Mouse (Mus musculus) NIH3T3 (cell line): ENCODE measurements around the gene Prap1.
A peak's percentile ranks its signal among the peaks of the same experiment; 100 is the strongest.

Experiments
- DNase-seq: peaks from one replicate; pipeline ENCODE4 v3.0.0-alpha.2; 2012; ENCODE audit warnings: low read depth

Prap1 gene

DNA sequence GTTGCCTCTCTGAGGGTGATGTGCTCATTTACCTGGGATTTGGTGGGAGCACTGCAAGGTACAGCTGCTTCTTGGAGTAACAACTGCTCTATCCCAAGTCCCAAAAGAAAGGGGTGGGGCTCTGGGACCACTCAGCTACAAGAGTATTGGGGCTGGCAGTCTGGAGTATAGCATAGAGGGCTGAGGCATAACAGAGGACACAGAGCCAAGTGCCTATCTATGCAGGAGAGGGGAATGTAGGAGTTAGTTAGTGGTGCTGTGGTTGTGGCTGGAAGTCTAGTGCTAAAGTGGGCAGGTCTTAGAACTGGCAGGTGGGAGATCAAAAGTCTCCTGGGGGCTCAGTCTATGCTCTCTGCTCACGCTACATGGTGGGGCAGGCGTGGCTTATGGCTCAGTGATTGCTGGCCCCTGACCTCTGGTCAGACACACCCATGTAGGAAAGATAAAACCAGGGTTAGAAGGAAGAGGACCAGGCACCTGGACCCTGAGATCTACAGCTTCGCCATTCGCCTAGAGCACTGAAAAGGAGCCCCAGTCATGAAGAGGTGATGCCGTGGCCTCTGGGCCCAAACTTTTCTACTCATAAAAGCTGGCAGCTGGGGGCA lies at the start of gene Prap1:
TSS of gene Prap1 (plus strand) at position 472 of the 605 bp plus-strand sequence.
- DNase-seq, result no peak

DNA sequence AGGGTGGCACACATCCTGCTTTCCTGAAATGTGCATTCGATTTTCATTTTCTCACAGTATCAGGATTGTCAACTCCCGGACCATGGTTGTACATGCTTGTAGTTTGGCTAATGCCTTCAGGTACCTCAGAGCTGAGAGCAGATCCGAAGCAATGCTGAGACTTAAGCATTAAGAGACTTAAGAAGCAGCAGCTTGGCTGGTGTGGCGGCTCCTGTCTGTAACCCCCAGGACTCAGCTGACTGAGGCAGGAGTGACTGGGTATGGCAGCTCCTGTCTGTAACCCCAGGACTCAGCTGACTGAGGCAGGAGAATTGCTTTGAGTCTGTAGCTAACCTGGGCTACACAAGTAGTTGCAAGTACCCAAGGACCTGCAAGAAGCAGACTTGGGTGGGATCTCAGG lies 47.6 kb upstream of the Prap1 start:
- DNase-seq, result no peak

DNA sequence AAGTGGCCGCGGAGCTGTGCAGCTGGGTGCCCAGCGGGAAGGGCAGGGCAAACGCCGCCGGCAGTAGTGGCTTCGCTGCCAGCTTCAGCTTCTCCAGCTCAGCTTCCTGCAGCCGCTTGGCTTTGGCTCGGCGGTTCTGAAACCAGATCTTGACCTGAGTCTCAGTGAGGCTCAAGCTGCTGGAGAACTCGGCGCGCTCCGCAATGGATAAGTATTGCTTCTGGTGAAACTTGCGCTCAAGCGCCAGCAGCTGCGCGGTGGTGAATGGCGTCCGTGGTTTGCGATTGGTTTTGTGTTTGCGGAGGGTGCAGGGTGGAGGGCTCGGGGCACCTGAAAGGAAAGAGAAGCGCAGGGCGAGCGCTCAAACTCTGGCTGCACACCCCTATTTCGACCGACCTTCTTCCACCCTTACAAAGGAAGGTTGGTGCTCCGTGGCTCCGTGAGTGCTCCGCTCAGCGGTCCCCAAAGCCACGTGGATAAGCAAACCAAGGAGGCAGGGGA lies 45.3 kb upstream of the Prap1 start:
- DNase-seq, result peak; percentile 15

DNA sequence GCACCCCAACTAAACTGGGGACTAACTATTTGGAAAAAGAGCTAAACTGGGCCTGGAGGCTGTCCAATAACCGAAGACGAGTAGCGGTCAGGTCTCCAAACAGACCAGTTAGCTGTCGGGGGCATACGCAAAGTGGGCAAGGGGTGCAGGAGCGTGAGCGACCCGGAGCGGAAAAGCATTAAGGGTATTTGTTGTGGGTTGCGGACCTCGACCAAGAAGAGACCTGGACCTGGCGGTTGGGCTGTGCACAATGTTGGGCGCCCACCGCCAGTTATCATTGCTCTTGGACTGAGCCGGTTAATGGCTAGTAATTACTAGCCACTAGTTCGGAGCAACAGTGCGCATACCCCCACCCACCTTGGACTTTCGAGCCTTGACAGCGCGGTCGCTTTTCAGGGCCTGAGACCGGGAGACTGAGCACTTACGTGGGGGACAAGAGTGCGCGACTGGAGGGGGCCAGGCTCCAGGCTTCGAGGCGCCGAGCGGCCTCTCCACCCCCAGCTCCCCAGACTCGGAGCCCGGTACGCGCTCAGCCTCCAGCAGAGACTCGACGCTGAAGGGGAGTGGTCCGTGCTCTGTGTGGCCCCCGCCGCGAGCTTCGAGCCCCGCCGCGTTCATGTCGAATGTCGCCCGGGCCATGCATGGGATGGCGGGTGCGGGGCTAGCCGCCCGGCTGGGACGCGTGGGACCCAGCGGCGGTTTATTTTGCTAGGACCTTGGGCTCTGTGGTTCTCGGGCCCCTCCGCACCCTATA lies 44.7 kb upstream of the Prap1 start, which contains the start of gene Msx3:
TSS of gene Msx3 (minus strand) at position 729 of the 754 bp plus-strand sequence.
- DNase-seq, result no peak

DNA sequence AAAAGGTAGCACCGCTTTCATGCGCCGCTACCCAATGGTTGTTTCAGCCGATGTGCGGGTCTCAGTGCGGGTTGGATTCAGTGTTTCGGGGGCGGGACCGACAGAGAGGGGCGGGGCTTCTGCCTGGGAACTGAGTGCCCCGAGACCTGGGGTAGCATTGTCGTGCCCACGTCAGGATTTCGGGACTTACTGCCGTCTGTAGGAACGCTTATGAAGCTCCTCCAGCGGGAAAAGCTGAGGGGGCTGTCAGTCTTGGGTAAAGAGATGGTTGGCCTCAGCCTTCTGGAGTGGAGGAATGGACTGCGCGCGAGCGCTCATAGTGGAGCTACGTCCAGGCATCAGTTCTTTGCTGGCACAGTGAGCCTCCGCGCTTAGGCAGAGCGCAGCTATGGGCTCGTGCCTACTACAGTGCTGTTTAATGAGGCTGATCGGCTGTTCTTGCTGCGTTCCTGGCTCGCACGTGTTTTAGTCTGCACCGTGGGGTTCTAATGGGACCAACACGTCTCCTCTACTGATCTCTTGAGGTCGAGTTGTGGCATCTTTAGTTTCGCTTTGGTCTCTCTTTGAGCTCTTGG lies 44.0 kb upstream of the Prap1 start:
- DNase-seq, result no peak

DNA sequence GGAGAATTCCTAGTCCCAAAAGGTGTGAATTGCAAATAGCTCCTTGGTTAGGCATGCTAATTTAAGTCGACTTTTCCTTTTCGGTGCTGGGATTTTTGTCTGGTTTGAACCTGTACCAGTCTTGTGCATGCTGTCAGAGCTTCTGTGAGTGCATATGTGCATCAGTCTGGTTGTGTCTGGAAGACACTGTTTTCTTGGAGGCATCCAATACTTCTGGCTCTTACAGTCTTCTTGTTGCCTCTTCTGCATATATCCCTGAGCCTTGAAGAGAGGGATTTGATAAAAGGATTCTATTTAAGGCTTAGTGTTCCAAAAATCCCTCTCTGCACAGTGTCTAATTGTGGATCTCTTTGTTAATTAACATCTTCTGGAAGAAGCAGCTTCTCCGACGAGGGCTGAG lies 39.1 kb upstream of the Prap1 start:
- no peak for DNase-seq

DNA sequence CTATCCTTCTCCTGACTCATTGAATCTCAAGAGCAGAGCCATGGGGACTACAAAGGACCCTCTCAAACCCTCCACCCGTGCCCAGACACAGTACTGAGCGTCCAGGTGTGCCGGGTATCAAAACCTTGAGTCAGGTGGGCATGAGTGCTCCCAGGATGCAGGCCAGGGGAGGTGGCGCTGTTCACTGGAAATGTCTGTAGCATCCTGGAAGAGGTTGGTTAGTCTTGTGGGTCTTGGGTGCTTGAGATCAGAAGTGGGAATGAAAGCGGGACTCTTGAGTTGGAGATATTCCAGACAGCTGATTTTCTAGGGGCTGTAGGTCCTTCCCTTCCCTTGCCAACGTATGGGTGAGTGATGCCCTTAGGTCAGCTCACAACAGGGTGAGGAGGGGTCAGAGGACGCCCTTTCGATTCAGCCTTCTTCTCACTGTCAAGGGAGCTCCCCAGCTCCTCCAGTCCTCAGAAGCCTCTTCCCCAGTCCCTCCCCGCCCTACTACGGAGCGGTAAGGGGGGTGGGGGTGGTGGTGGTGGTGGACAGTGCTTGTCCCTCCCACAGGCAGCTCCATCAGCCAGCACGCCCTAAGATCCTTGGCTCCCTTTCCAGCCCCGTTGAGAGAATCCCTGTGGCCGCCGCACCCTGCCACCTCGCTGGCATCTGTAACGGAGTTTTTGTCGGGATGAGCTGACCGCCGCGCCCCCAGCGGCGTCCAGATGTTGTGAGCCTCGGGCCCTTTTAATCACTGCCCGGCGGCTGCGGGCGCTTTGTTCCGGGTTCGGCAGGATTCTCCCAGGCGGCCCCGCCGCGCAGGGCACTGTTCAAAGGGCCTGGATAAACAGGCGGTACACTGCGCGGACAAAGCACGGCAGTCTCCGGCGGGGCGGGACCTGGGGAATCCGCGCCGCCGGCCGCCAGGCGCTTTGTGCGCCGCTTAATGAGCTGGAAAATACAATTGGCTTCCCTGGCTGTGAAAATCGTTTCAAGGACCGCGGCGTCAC lies 35.5 kb upstream of the Prap1 start:
- DNase-seq, result peak; percentile 10

DNA sequence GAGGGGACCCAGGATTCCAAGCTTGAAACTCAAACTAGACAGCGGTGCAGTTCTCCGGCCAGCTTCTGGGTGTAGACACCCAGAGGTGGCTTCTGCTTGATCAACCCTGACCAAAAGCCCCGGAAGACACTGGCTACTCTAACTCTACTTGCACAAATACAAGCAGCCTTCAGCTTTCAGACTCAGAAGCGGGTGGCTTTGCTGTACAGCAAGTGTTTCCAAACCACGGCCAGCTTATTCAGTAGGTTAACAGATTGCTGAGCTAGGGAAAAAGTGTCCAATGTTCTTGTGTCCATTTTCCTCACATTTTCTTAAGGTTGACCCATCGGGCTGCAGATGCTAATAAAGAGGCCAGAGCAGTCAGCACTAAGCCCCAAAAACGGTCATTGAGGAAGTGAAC lies 34.7 kb upstream of the Prap1 start:
- no peak for DNase-seq

DNA sequence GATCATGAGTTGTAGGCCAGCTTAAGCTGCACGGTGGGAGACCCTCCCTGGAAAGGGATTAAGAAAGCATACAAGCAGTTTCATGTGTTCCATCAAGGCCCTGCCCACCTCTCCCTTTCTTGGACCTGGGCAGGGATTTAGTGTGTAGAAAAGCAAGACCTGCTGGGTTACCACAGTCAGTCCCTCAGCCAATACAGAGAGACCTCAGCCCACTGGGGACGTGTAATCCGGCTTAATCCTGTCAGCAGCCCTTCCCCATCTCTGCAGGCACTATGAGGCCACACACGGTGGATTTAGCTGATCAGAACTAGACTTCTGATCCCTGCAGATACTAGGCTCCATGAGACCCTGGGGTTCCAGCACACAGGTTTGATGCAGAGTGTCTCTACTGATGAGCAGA lies 33.6 kb upstream of the Prap1 start:
- DNase-seq, result no peak

DNA sequence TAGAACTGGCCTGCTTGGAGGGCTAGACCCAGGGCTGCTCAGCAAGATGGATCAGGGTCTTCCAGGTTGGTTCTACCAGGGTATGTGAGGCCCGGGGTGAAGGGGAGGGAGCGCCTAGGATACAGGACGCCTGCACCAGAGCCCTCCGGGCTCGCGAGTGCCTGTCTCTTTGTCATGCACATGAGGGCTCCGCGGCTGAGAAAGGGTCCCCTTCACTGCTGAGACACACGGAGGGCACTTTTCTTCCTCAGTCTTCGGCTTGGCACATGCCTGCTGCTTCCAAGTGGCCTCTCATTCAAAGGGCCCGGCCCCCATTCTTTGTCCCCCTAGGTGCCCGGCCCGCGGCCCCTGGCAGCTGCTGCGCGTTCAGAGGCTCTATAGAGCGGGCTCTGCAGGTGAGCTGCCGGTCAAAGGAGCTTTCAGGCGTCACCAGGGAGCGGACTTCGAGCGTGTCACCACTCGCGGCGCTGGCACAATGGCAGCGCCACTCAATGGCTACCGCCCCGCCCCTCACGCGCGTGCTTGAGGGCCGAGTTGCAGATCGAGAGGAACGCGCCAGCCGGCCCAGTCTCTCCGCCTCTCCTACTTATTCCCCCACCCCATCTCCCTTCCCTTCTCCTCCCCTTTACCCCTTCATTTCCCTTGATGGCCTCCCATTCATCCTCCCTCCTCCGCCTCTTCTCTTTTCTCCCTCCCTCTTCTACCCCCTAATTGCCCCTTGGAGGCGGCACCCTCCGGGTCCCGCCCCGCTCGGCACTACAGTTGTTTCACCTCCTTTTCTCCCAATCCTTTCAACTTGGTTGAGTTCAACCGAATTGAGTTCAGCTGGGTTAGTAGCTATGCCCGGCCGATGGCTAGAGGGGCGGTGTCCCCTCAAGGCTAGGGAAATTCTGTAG lies 32.0 kb upstream of the Prap1 start:
- no peak for DNase-seq

DNA sequence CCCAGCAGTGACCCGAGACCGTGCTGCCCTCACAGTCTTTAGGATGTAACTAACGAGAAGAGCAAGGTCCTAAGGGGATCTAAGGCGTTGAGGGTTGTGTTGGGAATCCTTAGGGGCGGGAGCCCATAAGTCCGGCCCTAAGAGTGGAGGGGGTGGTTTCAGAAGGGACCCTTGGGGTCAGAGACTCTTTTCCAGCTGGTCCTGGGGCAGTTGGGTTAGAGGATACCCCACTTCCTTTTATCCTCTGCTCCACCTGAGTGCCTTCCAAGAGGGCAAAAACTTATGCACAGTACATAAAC lies 31.4 kb upstream of the Prap1 start:
- no peak for DNase-seq

DNA sequence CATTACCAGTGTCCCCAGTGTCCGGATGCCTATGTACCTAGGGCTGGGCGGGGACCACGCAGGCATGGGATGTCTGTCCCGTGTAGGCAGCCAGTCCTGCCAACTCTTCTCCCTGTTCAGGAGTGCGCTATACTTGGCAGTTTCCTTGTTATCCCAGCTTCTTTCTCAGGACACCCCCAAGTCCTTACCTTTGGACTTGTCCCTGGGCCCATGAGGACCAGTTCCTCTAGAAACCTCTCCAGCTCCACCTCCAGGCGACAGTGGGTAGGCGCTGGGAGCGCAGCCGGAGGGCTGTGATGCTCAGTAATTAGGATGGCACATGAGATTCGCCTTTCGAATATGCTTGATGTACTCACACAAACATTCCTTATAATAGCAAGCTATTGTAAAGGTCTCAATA lies 30.9 kb upstream of the Prap1 start:
- DNase-seq, result peak; percentile 19

DNA sequence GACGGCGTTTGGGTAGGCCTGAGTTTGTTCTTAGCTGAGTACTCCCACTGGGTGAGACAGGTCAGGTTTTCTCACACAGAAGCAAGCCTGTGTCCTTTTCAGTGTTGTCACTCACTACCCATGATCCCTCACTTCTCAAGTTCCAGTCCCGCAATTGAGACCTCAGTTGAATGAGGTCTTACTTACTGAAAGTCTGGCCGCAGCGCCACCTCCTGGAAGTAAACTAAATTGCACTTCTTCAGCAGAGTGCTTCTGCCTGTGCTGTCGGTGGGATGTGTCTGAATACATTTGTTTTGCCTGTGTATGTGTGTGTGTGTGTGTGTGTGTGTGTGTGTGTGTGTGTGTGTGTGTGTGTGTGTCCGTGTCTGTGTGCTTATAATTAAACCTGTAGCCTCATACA lies 30.1 kb upstream of the Prap1 start:
- DNase-seq, result peak; percentile 78

DNA sequence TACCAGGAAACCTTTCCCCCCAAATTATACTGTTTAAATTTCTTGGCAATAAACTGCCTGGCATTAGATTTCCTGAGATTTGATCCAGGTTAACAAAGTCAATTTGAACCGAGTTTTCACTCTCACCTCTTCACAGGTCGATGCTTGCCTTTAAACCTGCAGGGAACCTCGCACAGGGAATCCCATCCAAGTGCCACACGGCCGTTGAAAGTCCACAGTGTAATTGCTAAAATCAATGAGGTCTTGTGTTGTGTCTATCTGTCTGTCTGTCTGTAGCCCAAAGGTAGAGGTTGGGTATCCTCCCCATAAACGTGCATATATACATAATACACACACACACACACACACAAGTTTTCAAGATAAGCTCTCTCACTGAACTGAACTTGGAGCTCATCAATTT lies 25.8 kb upstream of the Prap1 start:
- no peak for DNase-seq

DNA sequence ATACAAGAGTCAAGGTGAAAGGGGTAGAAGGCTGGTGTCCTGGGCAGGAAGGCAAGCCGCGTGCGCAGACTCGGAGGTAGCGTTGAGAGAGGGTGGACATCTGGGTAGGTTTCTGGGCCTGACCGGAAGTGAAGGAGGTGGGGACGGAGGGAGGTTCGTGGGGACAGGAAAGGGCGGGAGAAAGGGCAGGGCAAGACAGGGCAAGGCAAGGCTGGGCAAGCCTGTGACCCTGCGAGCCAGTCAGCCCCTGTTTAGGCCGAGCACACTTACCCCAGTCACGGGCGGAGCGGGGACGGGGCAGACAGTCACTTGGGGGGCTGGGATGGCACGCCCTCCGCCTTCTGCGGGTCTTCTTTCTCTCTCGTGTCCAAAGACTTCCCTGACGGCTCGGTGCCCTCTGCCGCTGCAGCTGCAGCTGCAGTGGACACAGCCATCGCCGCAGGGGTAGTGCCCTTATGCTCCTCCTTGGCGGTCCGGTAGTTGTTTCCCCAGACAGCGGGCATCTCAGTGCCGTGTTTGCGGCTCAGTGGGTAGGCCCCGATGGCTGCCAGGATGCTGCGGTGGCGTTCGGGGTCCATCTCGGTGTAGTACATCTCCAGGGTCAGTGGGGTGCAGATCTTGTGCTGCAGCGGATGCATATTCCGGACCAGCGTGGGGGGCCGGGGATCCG lies 23.0 kb upstream of the Prap1 start:
- no peak for DNase-seq

DNA sequence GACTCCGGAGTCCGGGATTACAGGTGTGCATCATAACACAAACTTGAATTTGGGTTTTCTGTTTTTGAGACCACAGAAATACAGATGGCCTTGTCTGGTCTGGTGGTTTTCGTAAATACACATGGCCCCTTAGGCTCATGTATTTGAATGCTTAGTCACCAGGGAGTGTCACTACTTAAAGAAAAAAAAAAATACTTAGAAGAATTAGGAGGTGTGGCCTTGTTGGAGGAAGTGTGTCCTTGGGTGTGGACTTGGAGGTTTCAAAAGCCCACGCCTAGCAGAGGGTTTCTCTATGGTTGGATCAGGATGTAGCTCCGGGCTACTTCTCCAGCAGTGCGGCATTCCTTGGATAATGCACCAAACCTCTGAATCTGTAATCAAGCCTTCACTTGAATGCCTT lies 15.5 kb upstream of the Prap1 start:
- no peak for DNase-seq

DNA sequence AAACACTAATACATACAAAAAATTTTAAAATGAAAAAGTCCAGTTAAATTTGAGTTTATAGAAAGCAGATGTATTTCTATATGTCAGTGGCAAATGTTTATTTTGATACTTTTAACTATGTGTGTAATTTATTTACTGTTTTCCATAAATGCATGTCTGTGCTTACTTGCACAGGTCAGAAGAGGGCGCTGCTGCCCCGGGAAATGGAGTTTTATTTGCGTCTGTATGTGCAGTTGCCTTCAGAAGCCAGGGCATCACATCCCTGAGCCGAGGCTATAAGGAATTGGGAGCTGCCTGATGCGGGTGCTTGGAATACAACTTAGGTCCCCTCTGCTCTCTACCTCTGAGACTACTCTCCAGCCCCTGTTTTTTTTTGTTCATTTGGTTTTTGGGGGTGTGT lies 14.5 kb upstream of the Prap1 start:
- DNase-seq, result peak; percentile 88

DNA sequence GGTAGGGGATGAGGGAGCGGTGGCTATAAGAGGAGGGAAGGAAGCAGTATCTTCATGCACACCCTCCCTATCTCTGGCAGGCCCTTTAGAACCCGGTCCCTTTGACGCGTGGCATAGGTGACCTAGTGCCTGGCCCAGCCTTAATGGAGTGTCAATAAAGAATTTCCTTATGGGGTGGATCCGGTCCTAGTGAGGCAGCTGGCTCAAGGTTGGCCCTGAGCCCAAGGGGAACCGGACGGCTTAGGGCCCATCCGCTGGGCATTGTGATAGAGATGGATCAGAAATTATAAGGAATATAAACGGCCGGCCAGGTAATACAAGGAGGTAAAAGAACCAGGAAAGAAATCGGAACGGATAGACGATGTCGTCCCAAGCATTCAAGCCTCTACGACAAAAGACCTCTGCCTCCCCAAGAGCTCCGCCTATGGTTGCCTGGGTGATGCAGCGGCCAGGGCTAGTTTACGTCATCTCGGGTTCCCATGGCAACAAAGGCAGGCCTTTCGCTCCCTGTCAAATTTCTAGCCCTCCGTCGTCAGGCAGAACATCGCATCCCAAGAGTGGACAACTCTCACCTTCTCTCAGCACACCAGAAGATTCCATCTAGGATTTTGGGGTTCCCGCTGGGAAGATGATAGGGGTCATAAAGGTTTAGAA lies 12.6 kb upstream of the Prap1 start:
- peak; percentile 59 for DNase-seq

DNA sequence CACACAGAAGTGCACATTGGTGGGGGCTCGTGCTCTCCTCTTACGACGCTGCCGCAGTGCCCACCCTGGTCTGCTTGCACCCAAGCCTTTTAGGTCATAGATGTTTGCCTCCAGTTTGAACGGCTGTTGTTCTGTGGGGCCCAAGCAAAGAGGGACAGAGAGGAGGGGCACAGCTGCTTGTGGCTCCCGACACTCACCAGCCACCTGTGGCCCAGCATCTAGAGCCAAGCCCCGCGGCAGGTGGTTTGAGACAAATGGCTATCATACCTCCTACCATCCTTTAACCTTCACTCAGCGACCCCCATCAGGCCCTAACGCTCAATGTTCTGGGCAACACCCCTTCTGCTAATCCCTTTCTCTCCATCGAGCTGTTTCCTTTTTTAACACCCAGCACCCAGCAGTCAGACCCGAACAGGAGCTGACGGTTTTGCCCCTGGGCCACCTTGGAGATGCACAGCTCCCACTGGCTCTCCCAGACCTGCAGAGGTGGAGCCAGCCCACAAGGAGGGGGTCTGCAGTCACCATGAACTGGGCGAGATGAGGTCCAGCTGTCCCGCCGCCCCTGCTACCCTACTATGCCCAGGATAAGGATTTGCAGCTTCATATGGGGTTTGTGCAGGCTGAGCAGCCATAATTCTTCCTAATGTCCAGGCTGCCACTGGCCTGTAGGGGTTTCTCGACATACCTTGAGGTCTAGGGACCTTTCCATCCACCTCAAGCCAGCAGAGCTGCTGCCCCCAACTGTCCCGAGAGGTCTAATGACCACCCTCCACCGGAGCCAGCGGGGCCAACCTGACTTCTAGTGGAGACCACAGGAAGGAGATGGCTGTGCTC lies 11.6 kb upstream of the Prap1 start:
- no peak for DNase-seq
